Mouse (Mus musculus) monocyte, adult 2 months (primary cell): ENCODE results near the gene Oaf.

Experiments
- DNase-seq, 2 experiments: peaks; one replicate each; pipeline ENCODE4 v3.0.0; 2022; ENCODE audit warnings: low spot score in 2 of 2, low read depth in 1 of 2

Oaf gene

GRCm38 (mm10) chr9:43245801-43246570 lies 6.3 kb upstream of the Oaf start:
- DNase-seq: no peak

GRCm38 (mm10) chr9:43242432-43242831 lies 2.7 kb upstream of the Oaf start:
- no peak for DNase-seq

GRCm38 (mm10) chr9:43241970-43242369 lies 2.3 kb upstream of the Oaf start:
- no peak for DNase-seq

- no peak for DNase-seq
These were observed 1.6 kb upstream of the Oaf start for GRCm38 (mm10) chr9:43241291-43241690.

GRCm38 (mm10) chr9:43240594-43240900 lies 836 bp upstream of the Oaf start:
- no peak for DNase-seq

- DNase-seq: no peak
These were observed 823 bp downstream of the Oaf start for GRCm38 (mm10) chr9:43238631-43239545.

GRCm38 (mm10) chr9:43238167-43238566 lies 1.5 kb downstream of the Oaf start:
- no peak for DNase-seq

- DNase-seq: no peak
These were observed 2.5 kb downstream of the Oaf start for GRCm38 (mm10) chr9:43237111-43237775.

- no peak for DNase-seq
These were observed 3.1 kb downstream of the Oaf start for GRCm38 (mm10) chr9:43236576-43236975.

GRCm38 (mm10) chr9:43236106-43236505 lies 3.6 kb downstream of the Oaf start:
- DNase-seq: no peak

- DNase-seq: no peak
These were observed 4.4 kb downstream of the Oaf start for GRCm38 (mm10) chr9:43235336-43235735.

GRCm38 (mm10) chr9:43234496-43234895 lies 5.2 kb downstream of the Oaf start:
- DNase-seq: no peak

- DNase-seq: no peak
These were observed 6.2 kb downstream of the Oaf start for GRCm38 (mm10) chr9:43233515-43233914.

- DNase-seq: no peak
These were observed 6.7 kb downstream of the Oaf start for GRCm38 (mm10) chr9:43233044-43233443.

GRCm38 (mm10) chr9:43232286-43232685 lies 7.4 kb downstream of the Oaf start:
- DNase-seq: no peak

- DNase-seq: no peak
These were observed 7.9 kb downstream of the Oaf start for GRCm38 (mm10) chr9:43231805-43232204.

GRCm38 (mm10) chr9:43230886-43231285 lies 8.8 kb downstream of the Oaf start:
- DNase-seq: no peak

GRCm38 (mm10) chr9:43229962-43230361 lies 9.7 kb downstream of the Oaf start:
- DNase-seq: no peak

GRCm38 (mm10) chr9:43229398-43229895 lies 10.3 kb downstream of the Oaf start:
- no peak for DNase-seq

- no peak for DNase-seq
These were observed 11.0 kb downstream of the Oaf start for GRCm38 (mm10) chr9:43228745-43229144.

GRCm38 (mm10) chr9:43227626-43228025 lies 12.1 kb downstream of the Oaf start:
- no peak for DNase-seq
